Mouse (Mus musculus) kidney, postnatal 4 days (tissue): Measurements from ENCODE around the gene 4930469K13Rik.
A peak's percentile ranks its signal among the peaks of the same experiment; 100 is the strongest.

Experiments used
- DNase-seq, 2 experiments: peaks; one replicate each; pipeline ENCODE4 v3.0.0; 2021; ENCODE audit warnings: mixed read lengths in 2 of 2

The 4930469K13Rik gene

DNA sequence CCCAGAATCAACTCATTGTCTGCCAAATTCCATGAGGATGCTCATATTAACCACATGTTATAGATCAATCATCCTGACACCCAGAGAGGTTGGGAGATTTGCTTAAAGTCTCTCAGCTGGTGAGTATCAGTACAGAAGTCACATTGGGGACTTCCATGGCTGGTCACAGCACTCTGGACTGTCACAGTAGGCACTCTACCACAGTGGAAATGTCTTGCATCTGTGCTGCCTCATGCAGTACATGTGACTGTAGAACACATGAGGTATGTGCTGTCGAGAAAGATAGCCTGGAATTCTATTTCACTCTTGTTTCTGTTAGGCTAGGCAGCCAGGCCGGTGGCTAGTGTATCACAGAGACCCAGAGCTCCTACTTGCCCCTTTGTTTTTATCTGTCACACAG lies 63.6 kb downstream of the 4930469K13Rik start:
- DNase-seq: no peak

DNA sequence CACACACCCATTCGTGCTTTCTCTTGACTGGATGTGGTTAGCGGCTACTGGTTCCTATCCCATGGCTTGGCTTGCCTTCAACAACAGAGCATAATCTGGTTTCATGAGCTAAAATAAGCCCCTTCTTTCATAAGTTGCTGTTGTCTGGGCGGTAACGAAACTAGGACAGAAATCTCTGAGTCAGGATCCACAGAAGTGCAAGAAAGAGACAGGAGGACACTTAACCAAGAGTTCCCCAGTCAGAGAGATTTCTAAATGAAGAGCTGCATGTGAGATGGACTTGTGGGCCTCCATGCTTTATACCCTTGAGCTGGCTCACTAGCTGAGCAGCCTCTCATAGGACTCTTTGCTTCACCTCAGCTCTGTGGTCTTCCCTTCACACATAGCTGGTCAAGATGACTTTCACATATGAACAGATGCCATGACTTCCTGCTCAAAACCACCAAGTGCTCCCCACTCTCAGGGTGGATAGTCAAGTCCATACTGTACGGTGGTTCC lies 64.3 kb downstream of the 4930469K13Rik start:
- DNase-seq: no peak

DNA sequence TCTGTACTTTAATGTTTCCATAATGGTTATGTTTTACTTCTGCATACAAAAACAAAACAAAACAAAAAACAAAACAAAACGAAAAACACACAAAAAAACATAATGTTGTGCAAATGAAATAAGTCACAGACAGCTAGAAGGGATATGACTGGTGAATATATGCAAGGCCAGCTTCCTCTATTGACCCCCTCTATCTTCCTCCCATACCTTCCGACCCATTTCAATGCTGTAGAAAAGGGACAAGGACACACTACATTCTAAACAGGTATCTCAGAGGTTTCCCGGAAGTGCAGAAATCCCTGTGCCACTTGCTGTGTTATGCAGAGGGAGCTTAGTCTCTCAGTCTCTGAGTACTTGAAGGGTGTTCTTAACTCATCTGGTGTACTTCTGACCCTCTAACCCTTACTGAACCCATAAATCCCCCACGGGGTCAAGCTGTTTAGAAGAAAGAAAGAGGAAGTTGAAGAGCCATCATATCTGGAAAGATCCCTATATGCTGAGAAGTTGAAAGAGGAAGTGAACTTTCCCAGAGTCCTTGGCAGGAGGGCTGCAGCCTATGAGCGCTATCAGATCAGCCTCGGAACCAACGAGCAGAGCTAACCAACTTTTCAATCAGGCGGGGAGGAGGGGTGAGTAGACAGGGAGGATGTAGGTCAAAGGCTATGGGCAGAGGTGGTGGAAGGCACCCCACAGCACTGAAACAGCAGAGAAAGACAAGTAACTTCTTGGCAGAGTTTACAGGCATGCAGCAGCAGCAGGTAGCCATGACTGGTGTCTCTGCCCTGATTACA lies 67.1 kb downstream of the 4930469K13Rik start:
- DNase-seq: peak; percentile 14 to 34

DNA sequence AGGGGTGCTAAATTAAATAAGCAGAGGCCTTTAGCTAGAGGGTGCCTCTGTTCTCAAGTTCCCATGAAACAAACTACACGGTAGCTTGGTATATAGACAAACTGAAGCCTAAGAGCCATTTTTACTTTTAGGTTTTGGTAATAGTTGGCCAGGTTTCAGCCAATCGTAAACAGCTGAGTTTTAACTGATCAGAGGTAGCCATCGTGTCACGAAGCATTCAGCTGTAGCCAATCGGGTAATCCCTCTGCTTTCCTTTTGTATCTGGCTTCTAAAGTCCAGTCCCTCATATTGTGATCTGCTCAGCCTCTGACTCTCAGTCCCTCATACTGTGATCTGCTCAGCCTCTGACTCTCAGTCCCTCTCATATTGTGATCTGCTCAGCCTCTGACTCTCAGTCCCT lies 68.7 kb downstream of the 4930469K13Rik start:
- DNase-seq: no peak

DNA sequence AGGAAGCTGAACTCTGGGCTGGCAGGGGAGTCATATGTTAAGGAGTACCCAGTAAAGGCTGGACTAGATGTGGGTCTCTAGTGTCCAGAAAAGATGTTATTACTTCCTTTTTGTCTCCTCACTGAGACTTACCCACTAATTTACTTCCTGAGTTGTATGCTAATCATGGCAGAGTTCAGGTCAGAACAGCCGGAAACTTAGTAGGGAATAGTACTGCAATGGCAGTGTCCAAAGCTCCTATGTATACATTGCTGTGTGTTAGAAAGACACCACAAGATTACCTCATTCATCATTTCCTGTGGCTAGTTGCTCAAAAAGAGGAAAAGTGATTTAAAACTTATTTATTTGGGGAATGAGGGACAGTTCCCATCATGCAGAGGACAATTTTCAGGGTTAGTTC lies 73.3 kb downstream of the 4930469K13Rik start:
- no peak for DNase-seq

DNA sequence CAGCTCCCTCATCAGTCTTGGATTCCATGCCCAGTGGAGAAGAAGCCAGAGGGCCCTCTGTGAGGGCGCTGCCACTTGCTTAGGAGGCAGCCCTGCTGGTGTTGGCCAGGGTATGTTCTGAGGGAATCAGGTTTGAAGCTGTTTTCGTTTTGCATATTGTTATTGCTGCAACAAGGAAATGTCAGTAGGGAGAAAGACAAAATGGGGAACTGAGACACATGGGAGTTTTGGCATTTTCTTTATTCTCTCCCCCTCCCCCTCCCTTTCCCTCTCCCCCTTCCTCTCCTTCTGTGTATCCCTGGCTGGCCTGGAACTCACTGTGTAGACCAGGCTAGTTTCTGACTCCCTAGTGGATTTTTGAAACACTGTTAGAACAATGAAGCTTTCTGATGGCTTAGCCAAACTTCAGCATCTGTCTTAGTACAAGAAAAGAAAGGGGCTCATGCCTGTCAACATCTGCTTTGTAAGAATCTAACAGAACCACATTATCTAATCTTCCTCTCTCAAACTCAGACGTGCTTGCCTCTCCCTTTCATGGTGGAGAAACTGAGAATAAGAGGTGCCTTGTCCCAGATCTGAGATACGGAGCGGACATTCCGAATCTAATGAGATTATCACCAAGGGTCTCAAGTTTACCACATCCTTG lies 86.2 kb downstream of the 4930469K13Rik start:
- DNase-seq: no peak

DNA sequence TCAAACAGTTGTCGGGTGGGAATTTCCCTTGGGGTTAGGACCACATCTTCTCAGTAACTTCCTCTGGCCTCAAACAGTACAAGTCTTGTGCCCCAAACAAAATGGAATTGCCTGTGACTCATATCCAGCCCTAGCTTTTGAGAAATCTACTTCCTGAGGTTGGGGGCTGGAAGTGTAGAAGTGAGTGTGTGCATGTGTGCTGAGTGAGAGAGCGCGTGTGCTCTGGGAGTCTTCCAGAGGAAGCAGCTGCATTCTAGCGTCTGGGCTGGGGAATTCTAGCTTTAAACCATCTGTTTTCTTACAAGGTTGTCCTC lies 87.5 kb downstream of the 4930469K13Rik start:
- DNase-seq: peak; percentile 46 to 55

DNA sequence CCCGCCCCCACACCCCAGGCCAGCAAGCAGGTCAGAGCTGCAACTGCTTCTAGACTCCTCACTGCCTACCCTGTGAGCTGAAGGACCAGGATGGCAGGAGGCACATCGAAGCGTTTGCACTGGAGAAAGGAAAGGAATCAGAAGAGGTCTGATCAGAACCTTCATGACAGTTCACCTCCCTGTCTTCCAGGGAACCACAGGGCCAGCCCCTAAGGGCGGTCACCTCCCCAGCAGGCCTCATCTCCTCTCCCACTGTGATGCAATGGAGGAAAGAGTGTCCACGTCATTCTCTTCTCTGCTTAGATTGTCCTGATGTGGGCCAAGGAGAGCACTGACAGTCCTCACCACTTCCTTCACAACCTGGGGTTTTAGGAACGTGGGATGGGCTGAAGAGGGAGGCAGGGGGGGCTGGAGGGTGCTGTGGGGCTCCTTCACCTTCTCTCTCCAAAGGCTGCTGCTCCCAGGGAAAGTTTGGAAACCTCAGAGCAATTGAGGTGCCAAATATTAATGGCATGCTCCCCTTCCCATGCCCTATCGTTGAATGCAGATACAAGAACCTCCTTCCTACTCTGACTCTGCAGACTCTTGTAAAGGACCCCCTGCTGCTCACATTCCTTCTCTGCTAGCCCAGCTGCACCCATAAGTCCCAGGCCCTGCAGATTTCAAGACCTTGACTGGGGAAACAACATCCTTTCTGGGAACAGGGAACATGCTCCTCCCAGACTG lies 88.1 kb downstream of the 4930469K13Rik start:
- DNase-seq: no peak

DNA sequence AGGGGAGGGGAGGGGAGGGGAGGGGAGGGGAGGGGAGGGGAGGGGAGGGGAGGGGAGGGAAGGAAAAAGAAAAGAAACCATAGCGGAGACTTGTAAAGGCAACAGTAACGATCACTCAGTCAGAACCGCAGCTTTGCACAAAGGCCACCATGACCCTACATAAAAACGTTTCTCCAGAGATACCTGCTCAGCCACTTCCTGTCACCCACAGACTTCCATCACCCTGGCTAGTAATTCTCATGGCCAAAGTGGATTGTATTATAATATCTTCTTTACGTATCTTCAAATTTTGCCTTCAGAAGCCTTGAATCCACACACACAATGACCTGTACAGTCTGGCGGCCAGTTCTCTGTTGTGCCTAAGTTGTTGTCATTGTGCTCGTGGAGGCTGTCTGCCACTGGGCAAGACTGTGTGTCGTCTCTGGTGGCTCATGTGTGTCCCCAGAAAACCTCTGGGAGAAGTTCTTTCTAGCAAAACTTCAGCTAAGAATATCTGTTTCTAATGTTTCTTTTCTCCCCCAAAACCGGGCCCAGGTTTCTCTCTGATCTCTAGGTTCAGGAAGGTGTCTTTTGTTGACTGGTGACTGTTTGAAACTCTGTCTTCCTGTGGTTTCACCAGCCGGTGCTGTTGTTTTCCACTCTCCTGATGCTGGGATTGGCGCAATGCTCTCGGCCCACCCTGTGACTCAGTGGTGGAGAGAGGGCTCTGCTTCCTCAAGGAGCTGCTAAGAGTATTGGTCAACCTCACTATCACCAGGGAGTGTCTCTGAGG lies 88.9 kb downstream of the 4930469K13Rik start:
- no peak for DNase-seq

DNA sequence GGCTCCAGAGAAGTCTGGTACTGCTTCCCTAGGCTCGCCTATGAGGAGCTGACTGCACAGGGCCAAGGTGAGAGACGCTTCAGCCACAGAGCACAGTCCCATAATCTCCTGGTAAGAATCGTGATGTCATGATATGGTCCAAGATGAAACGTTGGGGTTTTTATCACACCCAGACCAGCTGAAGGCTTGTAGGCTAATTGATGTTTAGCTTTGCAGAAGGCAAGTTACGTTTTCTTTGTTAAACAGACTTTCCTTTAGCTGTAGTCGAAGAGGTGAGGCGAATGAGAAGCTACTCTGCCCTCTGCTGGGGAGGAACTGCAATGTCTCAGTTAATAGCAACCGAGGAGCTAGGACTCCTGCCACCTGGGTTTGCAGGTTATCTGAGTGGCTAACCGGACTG lies 89.7 kb downstream of the 4930469K13Rik start:
- peak; percentile 64 to 73 for DNase-seq

DNA sequence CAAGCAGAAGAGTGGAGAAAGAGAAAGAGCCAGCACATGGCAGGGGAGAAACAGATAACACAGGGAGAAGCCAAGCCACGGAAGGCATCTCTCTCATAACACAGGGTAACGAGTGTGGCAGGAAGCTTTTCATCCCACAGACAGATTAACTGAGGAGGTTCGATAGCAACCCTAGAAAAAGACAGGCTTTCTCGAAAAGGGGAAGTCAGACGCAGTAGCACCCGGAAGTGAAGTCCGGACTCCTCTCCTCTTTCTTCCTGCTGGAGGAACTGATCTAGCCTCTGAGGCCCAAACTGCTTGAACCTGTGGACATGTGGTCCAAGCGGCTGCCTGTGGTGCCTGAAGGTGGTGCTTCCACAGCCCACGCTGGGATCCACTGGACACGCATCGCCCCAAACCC lies 90.1 kb downstream of the 4930469K13Rik start:
- DNase-seq: no peak

DNA sequence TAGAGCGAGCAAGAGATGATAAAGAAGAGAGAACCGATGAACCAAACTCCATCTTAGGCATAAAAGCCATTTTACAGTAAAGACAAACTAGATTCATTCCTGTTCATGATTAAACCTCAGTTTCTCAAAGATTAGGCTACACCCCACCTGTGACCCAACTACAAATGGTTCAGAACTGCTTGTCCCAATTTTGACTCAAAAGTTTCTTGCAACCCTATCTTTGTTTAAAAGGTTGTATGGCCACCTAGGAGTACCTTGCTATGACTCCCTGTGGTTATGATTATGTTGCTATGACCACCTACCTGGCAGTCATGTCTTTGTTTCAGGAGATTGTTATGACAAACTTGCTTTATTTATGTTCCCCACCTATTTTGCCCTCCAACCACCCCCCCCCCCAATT lies 90.7 kb downstream of the 4930469K13Rik start:
- no peak for DNase-seq

DNA sequence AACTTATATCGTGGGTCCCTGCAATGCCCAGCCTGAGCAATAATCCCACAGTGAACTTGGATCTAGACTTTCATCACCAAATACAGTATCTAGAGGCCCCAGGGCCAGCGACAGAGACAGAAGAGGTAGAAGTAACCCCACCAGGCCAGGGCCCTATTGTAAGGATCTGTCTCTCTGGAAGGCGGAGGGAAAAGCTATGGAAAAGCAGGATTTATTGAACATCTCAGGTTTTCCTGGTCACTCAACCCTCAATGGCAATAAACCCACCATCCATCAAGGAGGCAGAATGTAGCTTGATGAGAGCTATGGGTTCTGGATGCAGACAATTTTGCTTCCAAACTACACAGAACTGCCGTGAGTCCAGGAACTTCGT lies 95.8 kb downstream of the 4930469K13Rik start:
- no peak for DNase-seq

DNA sequence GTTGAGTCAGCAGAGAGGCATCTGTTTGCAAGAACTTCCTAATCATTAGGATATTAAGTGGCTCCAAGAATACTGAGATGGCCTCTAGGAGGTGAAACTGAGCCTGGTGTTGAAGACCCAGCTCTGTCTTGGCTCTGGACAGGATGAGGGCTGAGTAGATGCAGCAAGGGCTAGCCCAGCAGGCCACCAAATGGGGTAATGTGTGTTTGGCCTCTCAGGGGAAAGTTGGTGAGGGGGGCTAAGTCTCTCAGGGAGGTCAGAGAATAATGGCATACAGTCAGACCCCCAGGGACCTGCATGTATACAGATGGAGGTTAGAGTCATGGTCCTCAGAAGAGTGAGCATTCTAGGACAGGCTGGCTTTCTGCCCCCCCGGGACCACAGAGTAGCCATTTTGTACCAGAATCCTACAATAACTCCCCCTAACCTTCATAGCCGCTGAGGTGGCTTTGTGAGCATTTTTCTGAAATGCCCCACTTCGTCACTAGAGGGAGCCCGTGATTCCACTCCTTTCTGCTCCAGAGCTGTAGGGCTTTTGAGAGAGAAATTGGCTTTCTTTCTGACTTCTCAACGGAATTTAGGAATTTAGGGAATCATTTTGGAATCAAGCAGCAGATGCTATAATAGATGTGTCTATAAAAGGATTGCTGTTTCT lies 96.3 kb downstream of the 4930469K13Rik start:
- peak; percentile 75 to 76 for DNase-seq

DNA sequence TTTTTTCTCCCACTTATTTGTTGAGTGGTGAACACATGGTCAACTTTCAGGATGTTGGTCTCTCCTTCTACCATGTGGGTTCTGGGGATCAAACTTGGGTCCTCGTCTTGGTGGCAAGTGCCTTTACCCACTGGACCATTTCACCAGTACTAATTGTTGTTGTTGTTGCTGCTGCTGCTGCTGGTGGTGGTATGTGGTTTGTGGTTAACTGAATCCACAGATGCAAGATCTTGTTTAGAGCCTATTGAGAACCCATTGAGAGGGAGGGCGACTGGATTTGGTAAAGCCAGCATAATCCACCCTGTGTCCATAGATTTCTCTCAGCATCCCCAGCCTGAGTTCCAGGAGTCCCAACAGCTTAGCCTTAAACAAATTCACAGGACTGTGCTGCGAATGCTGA lies 97.9 kb downstream of the 4930469K13Rik start:
- DNase-seq: no peak

DNA sequence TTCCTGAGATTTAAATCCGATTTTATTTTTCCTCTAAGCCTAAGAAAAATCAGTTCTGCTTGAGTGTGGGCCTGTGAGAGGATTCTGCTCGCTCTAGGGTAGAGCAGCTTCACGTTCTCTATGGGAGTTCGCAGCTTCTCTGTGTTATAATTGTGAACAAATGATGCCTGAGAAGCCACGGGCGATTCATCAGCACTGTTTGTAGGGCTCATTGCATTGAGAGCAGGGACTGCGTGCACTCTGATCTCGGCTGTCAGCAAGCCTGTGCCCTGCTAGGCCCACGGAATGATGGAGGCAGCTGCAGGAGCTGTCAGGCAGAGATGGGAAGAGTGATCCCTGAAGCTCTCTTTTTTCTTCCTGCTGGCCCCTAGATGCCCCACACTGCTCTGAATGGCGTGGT lies 100.1 kb downstream of the 4930469K13Rik start:
- DNase-seq: no peak

DNA sequence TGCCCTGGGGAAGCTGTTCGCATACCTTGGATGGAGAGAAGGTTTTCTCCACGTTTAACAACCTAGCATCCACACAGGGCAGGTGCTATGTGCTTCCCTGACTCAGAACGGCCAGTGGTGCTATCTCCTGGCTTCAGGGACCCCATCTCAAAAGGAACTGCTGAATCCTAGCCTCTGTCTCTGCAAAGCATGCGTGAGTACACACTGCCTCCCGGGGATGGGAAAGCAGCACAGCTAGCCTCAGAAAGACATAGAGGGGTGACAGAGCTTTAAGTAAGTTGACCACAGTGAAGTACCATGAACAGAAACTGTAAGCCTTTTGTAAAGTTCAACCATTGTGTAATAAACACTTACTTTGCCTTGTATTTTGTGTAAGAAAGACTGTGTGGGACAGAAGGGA lies 104.9 kb downstream of the 4930469K13Rik start:
- DNase-seq: peak in 1 of 2 experiments; percentile 26

DNA sequence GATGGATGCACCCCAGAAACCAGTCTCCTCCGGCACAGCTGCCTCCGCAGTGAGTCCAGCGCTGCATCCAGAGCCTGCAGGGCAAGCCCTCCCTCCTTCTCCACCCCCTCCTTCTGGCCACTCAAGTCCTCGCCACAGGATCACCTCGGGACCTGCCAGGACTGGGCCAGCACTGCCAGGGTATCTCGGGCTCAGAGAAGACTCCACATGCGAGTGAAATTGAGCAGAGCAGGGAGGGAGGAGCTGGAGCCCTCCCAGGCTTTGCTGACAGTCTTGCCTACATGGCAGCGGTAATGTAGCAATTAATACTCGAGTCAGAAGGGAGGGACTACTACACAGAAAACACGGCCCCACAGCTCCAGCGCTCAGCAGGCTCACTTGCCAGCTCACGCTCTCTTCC lies 105.4 kb downstream of the 4930469K13Rik start, which contains the start of gene Kcnip1:
Gene Kcnip1 (minus strand): TSS at position 215 of the 400 bp plus-strand sequence.
- peak in 1 of 2 experiments; percentile 37 for DNase-seq

DNA sequence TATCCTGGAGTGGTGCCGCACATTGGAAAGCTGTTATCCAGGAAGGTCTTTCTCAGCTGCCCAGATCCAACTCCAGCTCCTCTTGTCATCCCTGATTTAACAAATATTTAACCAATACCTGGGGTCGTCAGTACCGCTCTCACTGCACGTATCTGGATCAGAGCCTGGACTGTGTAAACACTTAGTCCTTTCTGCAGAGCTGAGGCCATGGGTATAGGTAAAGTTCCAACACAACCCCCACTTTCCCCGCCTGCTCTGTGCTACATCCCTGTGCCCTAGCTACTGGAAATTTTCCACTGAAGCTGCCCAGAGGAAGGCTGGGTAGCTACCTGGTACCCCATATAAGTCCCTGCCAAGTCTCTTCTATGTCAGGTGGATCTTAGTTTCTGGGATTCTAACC lies 108.4 kb downstream of the 4930469K13Rik start:
- no peak for DNase-seq

DNA sequence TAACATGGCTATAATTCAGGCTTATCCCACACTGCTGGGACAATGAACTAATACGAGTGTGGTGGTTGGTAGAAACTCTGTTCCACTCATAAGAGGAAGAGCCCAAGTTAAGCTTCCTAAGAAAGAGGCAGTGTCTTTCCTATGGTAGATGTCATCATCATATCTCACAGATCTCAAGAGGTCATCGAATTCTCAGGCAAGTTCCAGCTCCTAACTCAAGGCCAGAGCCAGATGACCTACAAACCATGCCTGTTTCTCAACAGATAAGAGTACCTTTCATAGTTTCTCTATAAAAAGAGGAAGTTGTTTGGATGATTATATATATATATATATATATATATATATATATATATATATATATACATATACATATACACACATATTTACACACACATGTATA lies 111.8 kb downstream of the 4930469K13Rik start:
- no peak for DNase-seq

DNA sequence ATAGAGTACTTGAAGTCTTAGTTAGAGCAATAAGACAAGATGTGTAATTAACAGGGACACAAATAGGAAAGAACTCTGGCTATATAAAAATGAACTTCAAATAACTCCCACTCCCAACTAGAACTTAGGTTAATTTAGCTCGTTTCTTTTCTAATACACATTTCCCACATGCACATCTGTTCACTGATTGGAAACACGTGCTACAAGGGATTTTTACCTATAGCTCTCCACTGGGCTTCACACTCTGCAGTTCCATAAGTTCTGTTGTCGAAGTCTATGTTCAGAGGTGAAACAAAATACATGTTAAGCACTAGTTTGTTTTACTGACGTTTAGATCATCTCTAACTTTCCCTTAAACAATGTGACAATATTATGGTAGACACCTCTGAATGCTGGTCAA lies 118.2 kb downstream of the 4930469K13Rik start:
- DNase-seq: no peak

DNA sequence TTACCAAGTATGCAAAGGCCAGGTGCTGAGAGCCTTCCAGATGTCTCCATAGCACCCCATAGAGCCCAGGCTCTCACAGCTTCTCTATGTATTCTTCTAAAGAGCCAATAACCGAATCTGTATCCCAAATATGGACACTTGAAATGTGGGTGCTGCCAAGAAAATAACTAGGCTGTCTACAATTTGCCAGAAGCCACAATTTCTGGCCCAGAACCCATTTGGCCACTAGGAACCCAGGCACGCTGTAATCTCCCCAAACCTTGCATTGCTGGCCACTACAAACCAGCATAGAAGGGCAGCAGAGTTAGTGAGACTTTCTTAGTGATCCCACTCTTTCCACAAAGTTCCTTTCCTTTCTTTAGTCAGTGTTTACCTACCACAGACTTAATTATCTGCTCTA lies 123.2 kb downstream of the 4930469K13Rik start:
- peak; percentile 12 to 15 for DNase-seq
